Mouse (Mus musculus): Measurements from ENCODE around the gene Slc30a1. TPM values are rescaled to one million over a fixed set of nuclear protein-coding genes. Genes with fewer than 3 reads are reported as not detected.
A peak's percentile ranks its signal among the peaks of the same experiment; 100 is the strongest.

Gene Slc30a1
- polyA plus RNA-seq, 1 experiment from 2014 or later: 1.9 TPM

DNA sequence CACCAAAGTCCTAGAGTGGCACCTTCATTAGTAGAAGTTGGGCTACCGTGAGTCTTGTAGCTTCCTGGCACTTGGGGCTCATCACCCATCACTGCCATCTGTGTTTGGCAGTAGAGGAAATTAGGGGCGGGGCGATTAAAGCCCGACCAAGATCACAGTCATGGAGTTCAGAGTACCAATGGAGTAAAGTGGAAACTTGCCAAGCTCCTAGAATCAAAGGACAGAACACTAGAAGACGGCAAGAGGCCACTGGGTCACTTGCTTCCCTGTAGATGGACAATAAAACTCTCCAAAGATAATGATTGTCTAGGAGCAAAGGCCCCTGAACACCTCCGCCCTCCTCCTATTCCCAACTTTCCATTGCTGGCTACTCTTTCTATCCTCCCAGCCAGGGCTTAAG is 14.7 kb upstream of the Slc30a1 start:
- H3K4me1 ChIP-seq (replicated peaks; ENCODE audit: control insufficient read depth, insufficient read depth, low read length): no peaks in the 10 kb centered on the region; the same call in 1 of the 2 replicates
- no peak overlapping the region for H3K9ac ChIP-seq (ENCODE audit: low read depth, low read length)
- DNase-seq (ENCODE audit: low spot score) (no peak), ATAC-seq (ENCODE audit: low FRiP score) (no peak)
- H3K4me2 ChIP-seq (replicated peaks; ENCODE audit: low read depth, low read length): no peak overlapping the region
- H3K9me3 ChIP-seq (ENCODE audit: control insufficient read depth, low read length): no peaks in the 10 kb centered on the region
- no peaks in the 10 kb centered on the region for H3K36me3 ChIP-seq (ENCODE audit: control insufficient read depth, insufficient read depth, low read length)
- 83% methylated on average over 6 of the region's 6 CpGs for WGBS
- H3K27me3 ChIP-seq (ENCODE audit: control insufficient read depth, insufficient read depth, low read length): no peaks in the 10 kb centered on the region
- H3K27ac ChIP-seq (ENCODE audit: low read depth, low read length): no peak overlapping the region
- no peak overlapping the region for H3K4me3 ChIP-seq (ENCODE audit: low read depth, low read length)

DNA sequence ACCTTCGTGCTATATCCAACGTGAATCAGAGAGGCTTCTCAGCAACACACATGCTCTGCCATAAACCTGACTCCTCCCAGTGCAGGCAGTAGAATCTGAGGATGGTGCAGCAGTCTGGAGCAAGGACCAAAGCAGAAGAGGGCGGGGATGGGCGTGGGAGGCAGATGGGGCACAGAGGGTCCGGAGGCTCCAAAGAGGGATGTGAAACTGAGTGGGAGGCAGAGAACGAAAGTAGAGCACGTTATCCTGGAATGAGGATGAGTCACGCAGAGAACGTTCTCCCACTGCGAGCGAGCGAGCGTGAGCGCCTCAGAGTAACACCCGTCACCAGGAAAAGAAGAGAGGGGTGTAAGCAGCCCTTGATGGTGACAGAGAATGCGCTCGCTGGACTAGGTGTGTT is 12.2 kb upstream of the Slc30a1 start:
- no peak for DNase-seq (ENCODE audit: low spot score)
- no peak overlapping the region for H3K9ac ChIP-seq (ENCODE audit: low read depth, low read length)
- no peaks in the 10 kb centered on the region for H3K9me3 ChIP-seq (ENCODE audit: control insufficient read depth, low read length)
- no peak overlapping the region for H3K4me2 ChIP-seq (replicated peaks; ENCODE audit: low read depth, low read length)
- ATAC-seq (ENCODE audit: low FRiP score): no peak
- no peaks in the 10 kb centered on the region for H3K27me3 ChIP-seq (ENCODE audit: control insufficient read depth, insufficient read depth, low read length)
- no peaks in the 10 kb centered on the region; the same call in 1 of the 2 replicates for H3K4me1 ChIP-seq (replicated peaks; ENCODE audit: control insufficient read depth, insufficient read depth, low read length)
- H3K36me3 ChIP-seq (ENCODE audit: control insufficient read depth, insufficient read depth, low read length): no peaks in the 10 kb centered on the region
- no peak overlapping the region for H3K4me3 ChIP-seq (ENCODE audit: low read depth, low read length)
- no peak overlapping the region for H3K27ac ChIP-seq (ENCODE audit: low read depth, low read length)
- 86% methylated on average over 17 of the region's 17 CpGs for WGBS

DNA sequence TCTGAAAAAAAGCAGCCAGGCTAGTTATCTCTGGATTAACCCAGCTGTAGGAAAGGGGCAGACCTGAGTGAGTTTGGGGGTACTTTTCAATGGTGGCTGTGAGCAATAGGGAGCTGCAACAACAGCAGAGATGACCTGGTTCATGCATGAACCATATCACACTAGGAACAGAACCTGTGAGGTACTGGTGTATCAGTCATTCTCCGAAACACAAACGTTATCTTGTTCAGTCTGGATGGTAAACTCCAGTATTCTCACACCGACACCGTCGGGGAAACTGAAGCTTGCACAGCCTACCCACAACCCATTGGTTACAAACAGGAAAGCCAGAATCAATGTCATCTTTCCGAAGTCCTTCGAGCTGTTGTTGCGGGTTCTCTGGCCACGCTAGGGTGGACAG is 11.7 kb upstream of the Slc30a1 start:
- DNase-seq (ENCODE audit: low spot score): no peak
- Histone ChIP-seq H3K4me1 (replicated peaks; ENCODE audit: control insufficient read depth, insufficient read depth, low read length) (no peaks in the 10 kb centered on the region), H3K36me3 (ENCODE audit: control insufficient read depth, insufficient read depth, low read length) (no peaks in the 10 kb centered on the region), H3K4me3 (ENCODE audit: low read depth, low read length) (no peak overlapping the region), H3K27me3 (ENCODE audit: control insufficient read depth, insufficient read depth, low read length) (no peaks in the 10 kb centered on the region), H3K9me3 (ENCODE audit: control insufficient read depth, low read length) (no peaks in the 10 kb centered on the region), H3K27ac (ENCODE audit: low read depth, low read length) (no peak overlapping the region), H3K9ac (ENCODE audit: low read depth, low read length) (no peak overlapping the region), H3K4me2 (replicated peaks; ENCODE audit: low read depth, low read length) (no peak overlapping the region)
- ATAC-seq (ENCODE audit: low FRiP score): no peak
- 90% methylated on average over 9 of the region's 9 CpGs for WGBS

DNA sequence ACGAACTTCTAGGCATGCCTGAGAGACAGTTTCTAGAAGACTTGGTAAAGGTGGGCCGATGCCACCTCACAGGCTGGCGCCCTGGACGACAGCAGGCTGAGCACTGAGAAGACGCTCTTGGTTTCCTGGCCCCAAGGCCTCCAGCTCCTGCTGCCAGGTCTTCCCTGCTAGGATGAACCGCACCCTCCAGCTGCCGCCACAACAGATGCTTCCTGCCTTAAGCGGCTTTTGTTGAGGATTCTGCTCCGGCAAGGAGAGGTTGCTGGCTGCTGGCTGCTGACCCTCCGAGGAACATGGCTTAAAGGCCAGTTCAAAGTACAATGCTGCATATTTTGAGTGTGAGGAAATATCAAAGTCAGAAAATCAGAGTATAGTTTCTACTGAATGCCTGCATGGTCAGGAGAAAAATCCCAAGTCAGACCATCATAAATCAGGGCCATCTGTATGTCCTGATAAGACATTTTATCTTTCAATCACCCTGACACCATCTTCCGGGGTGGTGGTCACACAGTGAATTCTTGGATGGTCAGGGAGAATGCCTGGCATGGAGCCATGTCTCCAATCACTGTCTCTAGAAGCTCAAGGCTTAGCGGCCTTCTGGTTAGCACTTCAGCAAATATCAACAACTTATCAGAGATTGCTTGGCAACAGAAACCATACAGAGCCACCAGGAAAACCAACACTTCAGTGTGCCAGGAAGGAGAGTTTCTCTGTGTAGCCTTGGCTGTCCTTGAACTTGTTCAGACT is 9.6 kb upstream of the Slc30a1 start:
- DNase-seq (ENCODE audit: low spot score): no peak
- 77% methylated on average over 12 of the region's 12 CpGs for WGBS

DNA sequence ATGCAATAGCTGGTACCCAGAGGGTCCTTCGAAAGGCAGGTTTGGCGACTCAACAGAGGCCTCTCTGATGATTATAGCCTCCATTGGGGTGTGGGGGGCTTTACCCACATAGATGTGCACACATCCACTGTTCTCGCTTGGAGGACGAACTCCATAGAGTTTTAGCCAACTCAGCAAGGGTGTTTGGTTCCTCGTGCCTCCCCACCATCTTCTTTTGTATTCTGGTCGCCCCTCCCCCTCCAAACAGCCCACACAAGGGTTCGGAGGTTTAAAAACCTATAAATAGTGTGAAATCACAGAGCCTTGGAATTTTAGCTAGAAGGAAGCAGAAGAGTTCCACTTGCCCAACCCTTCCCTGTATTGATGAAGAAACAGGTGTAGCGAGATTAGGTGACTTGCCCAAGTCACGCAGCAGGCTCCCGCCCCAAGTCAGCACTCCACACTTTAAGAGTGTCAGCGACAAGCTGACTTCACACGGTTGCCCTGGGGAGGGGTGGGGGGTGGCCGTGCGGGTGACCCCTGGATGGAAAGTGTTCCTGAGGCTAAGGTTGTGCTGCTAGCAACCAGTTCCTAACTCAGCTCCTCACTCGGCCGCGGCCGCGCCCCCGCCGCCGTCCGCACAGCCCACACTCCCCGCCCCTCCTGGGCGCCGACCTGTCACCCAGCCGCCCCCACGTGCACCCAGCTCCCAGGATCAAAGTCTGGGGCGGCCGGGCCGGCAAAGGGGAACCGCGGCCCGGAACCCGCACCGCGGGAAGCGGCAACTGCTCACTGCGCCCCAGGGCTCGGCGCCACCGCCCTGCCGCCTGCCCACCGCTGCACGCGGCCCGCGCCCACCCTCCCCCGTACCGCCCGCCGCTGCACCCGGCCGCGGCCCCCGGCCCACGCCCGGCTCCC is 682 bp upstream of the Slc30a1 start:
- no peaks in the 10 kb centered on the region for H3K36me3 ChIP-seq (ENCODE audit: control insufficient read depth, insufficient read depth, low read length)
- peak overlapping the region; percentile 91 for H3K4me2 ChIP-seq (replicated peaks; ENCODE audit: low read depth, low read length)
- DNase-seq (ENCODE audit: low spot score) (peak; percentile 4), ATAC-seq (ENCODE audit: low FRiP score) (peak; percentile 73)
- peaks cover 8% of the 10 kb centered on the region for H3K4me1 ChIP-seq (replicated peaks; ENCODE audit: control insufficient read depth, insufficient read depth, low read length)
- no peak overlapping the region; the same call in 1 of the 2 replicates for H3K27ac ChIP-seq (ENCODE audit: low read depth, low read length)
- WGBS: 4% methylated on average over 42 of the region's 58 CpGs
- H3K4me3 ChIP-seq (ENCODE audit: low read depth, low read length): peak overlapping the region; percentile 95
- no peaks in the 10 kb centered on the region for H3K27me3 ChIP-seq (ENCODE audit: control insufficient read depth, insufficient read depth, low read length)
- H3K9ac ChIP-seq (ENCODE audit: low read depth, low read length): peak overlapping the region; percentile 68
- no peaks in the 10 kb centered on the region for H3K9me3 ChIP-seq (ENCODE audit: control insufficient read depth, low read length)

More for the DNA sequence above, 9.6 kb upstream of the Slc30a1 start:
- Histone ChIP-seq H3K27ac (ENCODE audit: low read depth, low read length) (no peak overlapping the region), H3K27me3 (ENCODE audit: control insufficient read depth, insufficient read depth, low read length) (no peaks in the 10 kb centered on the region), H3K4me1 (replicated peaks; ENCODE audit: control insufficient read depth, insufficient read depth, low read length) (no peaks in the 10 kb centered on the region), H3K9ac (ENCODE audit: low read depth, low read length) (no peak overlapping the region), H3K9me3 (ENCODE audit: control insufficient read depth, low read length) (no peaks in the 10 kb centered on the region), H3K4me2 (replicated peaks; ENCODE audit: low read depth, low read length) (no peak overlapping the region), H3K4me3 (ENCODE audit: low read depth, low read length) (no peak overlapping the region), H3K36me3 (ENCODE audit: control insufficient read depth, insufficient read depth, low read length) (no peaks in the 10 kb centered on the region)
- ATAC-seq (ENCODE audit: low FRiP score): no peak

DNA sequence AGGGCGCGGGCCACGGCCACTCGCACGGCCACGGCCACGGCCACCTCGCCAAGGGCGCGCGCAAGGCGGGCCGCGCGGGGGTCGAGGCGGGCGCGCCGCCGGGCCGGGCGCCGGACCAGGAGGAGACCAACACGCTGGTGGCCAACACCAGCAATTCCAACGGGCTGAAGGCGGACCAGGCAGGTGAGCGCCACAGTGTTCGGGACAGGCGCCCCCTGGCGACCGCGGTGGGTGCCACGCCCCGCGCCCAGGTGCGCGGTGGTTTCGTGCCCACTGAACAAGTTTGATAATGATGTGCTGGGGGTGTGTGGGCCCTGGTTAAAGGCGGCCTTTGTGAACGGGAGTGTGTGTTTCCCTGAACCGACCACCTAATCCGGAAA is 854 bp downstream of the Slc30a1 start:
- Histone ChIP-seq H3K36me3 (ENCODE audit: control insufficient read depth, insufficient read depth, low read length) (no peaks in the 10 kb centered on the region), H3K4me1 (replicated peaks; ENCODE audit: control insufficient read depth, insufficient read depth, low read length) (peaks cover 8% of the 10 kb centered on the region), H3K4me3 (ENCODE audit: low read depth, low read length) (peak overlapping the region; percentile 95), H3K4me2 (replicated peaks; ENCODE audit: low read depth, low read length) (peak overlapping the region; percentile 92), H3K9me3 (ENCODE audit: control insufficient read depth, low read length) (no peaks in the 10 kb centered on the region), H3K27ac (ENCODE audit: low read depth, low read length) (no peak overlapping the region), H3K9ac (ENCODE audit: low read depth, low read length) (peak overlapping the region; percentile 75), H3K27me3 (ENCODE audit: control insufficient read depth, insufficient read depth, low read length) (no peaks in the 10 kb centered on the region)
- WGBS: under 1% methylated on average over 43 of the region's 43 CpGs
- peak; percentile 26 for ATAC-seq (ENCODE audit: low FRiP score)
- DNase-seq (ENCODE audit: low spot score): peak; percentile 79

DNA sequence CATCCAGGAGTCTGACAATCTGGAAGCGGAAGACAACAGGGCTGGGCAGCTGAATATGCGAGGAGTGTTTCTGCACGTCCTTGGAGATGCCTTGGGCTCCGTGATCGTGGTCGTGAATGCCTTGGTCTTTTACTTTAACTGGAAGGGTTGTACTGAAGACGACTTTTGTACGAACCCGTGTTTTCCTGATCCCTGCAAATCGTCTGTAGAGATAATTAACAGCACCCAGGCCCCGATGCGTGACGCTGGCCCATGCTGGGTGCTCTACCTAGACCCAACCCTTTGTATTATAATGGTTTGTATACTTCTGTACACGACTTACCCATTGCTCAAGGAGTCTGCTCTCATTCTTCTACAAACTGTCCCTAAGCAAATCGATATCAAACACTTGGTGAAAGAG is 2.3 kb downstream of the Slc30a1 start:
- H3K4me2 ChIP-seq (replicated peaks; ENCODE audit: low read depth, low read length): no peak overlapping the region; the same call in 1 of the 2 replicates
- ATAC-seq (ENCODE audit: low FRiP score) (no peak), DNase-seq (ENCODE audit: low spot score) (no peak)
- no peak overlapping the region for H3K9ac ChIP-seq (ENCODE audit: low read depth, low read length)
- H3K4me3 ChIP-seq (ENCODE audit: low read depth, low read length): no peak overlapping the region
- H3K4me1 ChIP-seq (replicated peaks; ENCODE audit: control insufficient read depth, insufficient read depth, low read length): peaks cover 8% of the 10 kb centered on the region
- H3K27me3 ChIP-seq (ENCODE audit: control insufficient read depth, insufficient read depth, low read length): no peaks in the 10 kb centered on the region
- H3K36me3 ChIP-seq (ENCODE audit: control insufficient read depth, insufficient read depth, low read length): no peaks in the 10 kb centered on the region
- 91% methylated on average over 15 of the region's 15 CpGs for WGBS
- no peak overlapping the region for H3K27ac ChIP-seq (ENCODE audit: low read depth, low read length)
- no peaks in the 10 kb centered on the region for H3K9me3 ChIP-seq (ENCODE audit: control insufficient read depth, low read length)

DNA sequence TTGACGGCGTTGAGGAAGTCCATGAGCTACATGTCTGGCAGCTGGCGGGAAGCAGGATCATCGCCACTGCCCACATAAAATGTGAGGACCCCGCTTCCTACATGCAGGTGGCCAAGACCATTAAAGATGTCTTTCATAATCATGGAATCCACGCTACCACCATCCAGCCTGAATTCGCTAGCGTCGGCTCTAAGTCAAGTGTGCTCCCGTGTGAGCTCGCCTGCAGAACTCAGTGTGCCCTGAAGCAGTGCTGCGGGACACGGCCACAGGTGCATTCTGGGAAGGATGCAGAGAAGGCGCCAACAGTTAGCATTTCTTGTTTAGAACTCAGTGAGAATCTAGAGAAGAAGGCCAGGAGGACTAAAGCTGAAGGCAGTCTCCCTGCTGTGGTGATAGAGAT is 2.7 kb downstream of the Slc30a1 start:
- 95% methylated on average over 14 of the region's 14 CpGs for WGBS
- no peaks in the 10 kb centered on the region for H3K27me3 ChIP-seq (ENCODE audit: control insufficient read depth, insufficient read depth, low read length)

More for the DNA sequence above, 2.7 kb downstream of the Slc30a1 start:
- DNase-seq (ENCODE audit: low spot score): no peak
- Histone ChIP-seq H3K36me3 (ENCODE audit: control insufficient read depth, insufficient read depth, low read length) (no peaks in the 10 kb centered on the region), H3K9ac (ENCODE audit: low read depth, low read length) (no peak overlapping the region), H3K27ac (ENCODE audit: low read depth, low read length) (no peak overlapping the region), H3K4me2 (replicated peaks; ENCODE audit: low read depth, low read length) (no peak overlapping the region), H3K4me1 (replicated peaks; ENCODE audit: control insufficient read depth, insufficient read depth, low read length) (peaks cover 8% of the 10 kb centered on the region), H3K9me3 (ENCODE audit: control insufficient read depth, low read length) (no peaks in the 10 kb centered on the region), H3K4me3 (ENCODE audit: low read depth, low read length) (no peak overlapping the region)
- no peak for ATAC-seq (ENCODE audit: low FRiP score)

Data from hindbrain, embryonic 11.5 days (tissue).